Mouse (Mus musculus) erythroblast, adult 5-6 weeks (primary cell): ENCODE measurements around the gene Bcl6b. TPM values are rescaled to one million over a fixed set of nuclear protein-coding genes. Genes with fewer than 3 reads are reported as not detected.

Experiments
- ATAC-seq: replicated peaks from 2 replicates; pipeline ENCODE4 v1.8.0; 2016; ENCODE audit warnings: moderate number of reproducible peaks, mild to moderate bottlenecking, moderate TSS enrichment, inconsistent platforms; ENCODE audit not compliant: poor library complexity, low FRiP score, severe bottlenecking
- total RNA-seq, 2 experiments: library from RNA; stranded (forward) in 1 of 2; stranded (reverse) in 1 of 2; fragments of 150-400 nt in 1 of 2; fragments of 200-764, 138-1000 nt in 1 of 2; gene quantifications; 2 replicates each; pipeline versions ENCODE4 v1.2.3 to v1.2.4; 2015 to 2017; ENCODE audit warnings: low replicate concordance in 2 of 2

The Bcl6b gene
- total RNA-seq, 2 experiments from 2014 or later = 0.68 TPM; not detected in 1

DNA sequence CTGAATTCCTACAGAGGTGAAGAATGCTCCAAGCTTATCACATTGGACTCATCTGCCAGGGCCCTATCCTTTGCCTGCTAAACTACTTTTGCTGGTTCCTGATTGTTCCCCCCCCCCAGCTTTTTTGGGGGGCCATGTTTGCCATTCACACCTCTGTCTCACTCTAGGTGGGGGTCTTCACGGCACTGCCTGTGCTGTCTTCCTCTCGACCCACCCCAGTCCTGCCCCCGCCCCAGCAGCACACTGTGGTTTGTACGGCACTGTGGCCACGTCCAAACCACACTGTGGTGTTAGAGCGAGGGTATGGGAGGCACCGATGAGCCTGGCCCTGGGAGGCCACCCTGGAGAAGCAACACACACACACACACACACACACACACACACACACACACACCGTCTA lies 4.9 kb upstream of the Bcl6b start:
- no peak for ATAC-seq

DNA sequence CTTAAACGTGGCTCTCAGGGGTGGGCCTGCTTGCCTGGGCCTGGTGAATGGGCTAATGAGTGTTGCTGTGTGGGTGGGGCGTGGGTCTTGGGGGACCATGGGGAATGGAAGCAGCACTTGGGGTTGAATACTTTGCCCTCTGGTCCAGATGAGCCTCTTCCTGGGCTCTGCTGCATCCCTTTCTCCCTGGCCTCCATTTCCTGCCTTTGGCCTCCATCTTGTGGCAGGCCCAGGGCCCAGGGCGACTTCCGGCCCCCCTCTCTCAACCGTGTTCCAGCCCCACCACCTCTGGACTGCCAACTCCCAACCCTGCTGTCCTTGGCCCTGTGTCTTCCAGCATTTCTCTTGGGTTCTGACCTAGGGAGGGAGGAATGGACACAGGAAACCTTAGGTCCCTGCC lies 4.4 kb upstream of the Bcl6b start:
- ATAC-seq = no peak

DNA sequence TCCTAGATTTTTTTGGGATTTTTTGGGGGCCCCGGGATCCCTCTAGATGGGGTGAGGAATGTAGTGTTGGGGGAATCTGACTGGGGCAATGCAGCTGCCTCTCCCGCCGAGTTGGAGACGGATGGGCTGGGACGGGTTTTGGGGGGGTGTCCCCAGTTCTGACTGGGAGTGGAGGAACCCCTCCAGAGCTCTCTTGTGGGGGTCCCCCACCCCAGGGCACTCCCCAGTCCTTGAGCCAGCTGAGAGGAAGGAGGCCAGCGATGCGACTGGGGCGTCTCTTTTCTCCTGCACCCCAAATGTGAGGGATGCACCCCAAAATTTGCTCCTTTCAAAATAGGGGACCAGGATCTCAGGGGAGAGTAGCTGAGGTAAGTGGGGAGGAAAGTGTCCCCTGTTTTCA lies 3.4 kb upstream of the Bcl6b start:
- ATAC-seq = no peak

DNA sequence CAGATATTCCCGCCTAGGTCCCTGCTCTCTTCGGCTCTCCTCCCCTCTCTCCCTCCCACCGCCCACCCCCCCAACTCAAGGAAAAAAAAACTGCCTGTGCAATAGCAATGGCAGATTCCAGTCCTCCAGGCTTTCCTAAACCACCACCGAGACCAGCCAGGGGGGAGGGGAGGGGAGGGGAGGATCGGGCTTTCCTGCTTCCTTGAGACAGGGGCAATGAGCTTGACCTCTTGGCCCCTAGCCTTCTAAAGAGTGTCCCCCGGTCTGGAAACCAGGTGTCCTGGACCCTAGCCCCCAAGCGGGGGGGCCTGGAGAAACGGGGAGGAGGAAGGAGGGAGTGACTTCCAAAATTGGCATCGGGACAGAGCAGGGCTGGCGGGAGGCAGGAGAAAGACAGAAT lies 2.9 kb upstream of the Bcl6b start:
- no peak for ATAC-seq

DNA sequence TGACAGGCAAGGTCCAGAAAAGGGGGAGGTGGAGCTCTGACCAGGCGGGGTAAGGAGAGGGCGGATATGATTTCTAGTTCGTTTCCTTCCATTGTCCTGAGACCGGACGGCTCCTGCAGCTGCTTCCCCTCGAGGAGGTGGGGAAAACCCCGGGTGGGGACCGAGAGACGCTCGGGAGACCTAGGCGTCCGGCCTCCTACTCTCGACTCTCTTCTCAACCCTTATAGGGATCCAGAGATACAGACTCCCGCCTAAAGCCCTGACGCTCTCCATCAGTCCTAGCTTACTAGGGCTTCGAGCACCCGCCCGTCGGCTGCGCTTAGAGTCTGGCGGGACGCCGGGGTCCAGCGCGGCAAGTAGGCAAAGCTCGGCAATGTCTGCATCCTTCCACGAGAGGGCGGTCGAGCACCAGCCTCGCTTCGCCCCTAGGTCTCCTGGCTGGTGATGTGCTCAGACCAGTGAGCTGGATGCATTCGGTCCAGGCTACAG lies 685 bp upstream of the Bcl6b start:
- ATAC-seq = peak; percentile 84

DNA sequence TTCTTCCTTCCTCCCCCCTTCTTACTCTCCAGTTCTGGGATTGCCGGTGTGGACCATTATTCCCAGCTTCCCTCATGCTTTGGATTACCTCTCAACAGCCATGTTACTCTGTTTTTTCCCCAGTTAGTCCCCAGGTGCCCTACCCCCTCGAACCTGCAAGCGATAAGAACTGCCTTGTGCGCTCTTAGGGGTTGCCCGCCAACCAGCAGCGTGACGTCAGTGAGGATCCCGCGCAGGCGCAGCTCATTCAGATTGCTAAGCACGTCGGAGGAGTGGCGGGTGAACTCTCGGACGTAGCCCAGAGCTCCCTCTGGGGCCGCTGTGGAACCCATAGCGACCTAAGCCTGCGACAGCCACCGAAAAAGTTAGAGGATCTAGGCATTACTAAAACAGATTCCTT lies 770 bp downstream of the Bcl6b start:
- ATAC-seq = peak; percentile 83

DNA sequence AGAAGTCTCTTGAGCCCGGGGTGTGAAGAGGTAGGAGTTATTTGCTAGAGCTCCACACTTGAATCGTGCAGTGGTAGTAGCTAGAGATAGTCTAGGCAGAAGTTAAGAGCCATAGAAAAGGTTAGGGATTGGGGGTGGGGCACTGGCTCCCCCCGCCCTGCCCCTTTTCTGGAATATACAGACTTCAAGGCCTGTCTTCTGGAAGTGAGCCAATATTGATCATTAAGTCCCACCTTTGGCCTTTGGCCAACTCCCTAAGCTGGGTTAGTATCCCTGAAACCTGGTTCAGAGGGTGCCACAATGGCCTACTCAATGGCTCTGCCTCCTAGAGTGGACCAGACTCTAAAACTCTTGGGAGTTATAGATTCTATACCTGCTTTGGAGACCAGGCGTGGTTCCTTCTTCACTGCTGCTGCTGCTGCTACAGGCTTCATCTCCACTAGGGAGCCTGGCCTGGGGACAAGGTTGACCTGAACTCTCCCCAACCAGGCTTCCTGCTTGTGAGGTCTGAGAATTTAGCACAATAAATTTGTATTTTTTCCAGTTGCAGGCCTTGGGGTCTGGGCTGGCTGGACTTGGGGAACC lies 1.8 kb downstream of the Bcl6b start:
- ATAC-seq = no peak

DNA sequence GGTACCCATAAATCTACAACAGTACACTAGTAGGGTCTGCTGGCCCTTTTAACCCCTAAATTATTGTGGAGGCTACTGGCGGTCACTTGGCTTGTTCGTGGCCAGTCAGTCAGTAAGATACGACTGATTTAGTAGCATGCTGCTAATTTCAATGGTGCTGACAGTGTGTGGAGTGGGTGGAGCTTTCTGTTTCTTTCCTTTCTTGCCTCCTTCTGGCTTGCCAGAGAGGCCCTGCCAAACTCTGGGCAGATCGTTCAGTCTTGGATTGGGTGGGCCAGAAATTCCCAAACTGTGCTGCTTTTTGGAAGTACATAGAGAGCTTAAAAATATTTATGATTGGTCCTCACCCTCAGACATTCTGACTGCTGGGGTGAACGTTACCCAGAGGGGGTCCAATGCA lies 2.5 kb downstream of the Bcl6b start:
- ATAC-seq = no peak

DNA sequence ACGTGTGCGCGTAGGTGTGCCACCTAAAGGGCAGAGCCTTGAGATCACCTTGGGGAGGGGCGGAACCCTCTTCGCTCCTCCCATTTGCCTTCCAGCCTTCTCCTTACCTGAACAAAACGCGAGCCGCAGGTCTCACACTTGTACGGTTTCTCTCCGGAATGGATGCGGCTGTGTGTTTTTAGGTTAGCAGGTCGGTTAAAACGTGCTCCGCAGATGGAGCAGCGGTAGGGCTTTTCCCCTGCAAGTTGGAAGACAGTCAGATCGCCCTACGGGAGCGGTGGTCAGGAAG lies 3.1 kb downstream of the Bcl6b start:
- no peak for ATAC-seq

DNA sequence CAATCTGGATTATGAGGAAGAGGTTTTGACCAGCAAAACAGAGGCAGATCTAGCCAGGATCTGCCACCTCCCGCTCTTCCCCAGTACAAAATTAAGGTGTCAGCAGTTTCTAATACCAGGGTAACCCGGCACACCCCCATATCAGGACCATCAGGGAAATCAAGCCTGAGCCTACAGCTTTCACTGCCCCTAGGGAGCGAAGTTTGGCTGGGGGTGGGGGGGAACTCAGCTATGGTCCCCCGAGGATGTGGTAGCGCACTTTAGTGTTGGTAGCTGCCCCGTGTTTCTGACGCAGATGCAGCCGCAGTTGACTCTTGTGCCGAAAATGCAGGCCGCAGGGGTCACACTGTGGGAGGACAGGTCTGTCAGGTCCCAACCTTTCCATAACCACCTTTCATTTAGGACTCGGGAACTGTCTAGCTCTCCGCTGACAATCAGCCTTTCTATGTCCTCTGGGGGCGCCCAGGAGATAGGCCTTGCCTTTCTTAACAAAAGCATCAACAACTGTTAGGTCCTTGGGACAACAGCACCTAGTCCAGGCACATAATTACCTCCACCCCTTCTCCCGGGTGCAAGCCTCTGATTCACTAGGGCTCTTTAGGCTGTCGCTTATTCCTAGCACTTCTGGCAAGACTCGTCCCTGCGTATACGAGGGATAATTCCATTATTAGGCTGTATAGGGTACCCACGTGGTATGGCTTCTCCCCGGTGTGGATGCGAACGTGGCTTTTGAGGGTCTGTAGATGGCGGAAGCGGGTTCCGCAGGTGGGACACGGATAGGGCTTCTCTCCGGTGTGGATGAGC lies 3.6 kb downstream of the Bcl6b start:
- ATAC-seq = no peak

DNA sequence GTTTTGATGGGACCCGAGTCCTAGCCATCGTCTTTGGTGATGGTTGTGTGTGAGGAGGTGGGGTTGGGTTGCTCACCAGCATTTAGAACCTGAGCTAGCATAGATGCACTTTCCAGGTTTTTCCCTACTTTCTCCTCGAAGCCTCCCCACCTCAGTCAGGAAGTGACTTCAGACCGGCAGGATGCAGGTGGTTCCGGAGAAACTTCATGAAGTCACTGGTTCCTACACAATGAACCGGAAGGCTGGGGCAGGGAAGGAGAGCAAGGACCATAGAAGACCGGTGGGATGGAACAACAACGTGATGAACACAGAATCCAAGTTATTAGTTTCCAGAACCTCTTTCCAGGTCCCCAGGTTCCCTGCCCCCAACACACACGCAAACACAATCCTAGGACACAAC lies 5.9 kb downstream of the Bcl6b start:
- ATAC-seq = no peak

DNA sequence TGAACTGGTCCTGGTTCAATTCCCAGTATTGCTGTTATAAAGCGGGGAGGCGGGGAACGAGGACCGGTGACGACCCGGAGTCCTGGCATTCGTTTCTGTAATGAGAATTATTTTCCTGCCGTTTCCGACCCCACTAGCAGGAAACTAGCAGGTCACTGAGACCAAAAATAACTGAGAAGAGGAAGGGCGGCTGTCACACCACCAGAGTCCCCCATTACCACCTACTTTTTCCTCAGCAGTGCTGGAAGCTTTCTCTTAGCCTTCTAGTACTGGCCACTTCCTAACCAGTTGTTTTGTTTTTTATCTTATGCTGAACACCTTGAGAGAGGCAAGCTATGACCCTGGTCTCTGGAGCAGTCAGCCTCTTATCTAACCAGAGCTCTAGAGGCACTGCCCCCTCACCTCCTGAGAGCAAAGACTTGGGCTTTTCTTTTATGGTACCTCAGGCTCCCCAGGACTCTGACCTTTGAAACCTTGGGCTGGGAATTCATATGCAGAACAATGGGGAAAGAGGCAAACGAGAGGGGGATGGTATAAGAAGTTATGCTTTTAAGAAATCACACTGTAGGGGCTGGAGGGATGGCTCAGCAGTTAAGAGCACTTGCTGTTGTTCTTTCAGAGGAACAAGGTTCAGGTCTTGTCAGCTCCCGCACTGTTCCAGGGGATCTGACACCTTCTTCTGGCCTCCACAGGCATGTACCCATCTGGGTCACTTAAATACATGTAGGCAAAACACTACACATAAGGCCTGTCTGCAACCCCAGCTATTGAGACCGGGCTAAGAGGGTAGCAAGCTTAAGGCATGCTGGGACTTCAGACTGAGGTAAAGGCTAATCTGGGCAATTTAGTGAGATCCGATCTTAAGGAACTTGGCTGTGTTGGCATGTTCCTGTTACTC lies 7.7 kb downstream of the Bcl6b start:
- peak; percentile 79 for ATAC-seq

DNA sequence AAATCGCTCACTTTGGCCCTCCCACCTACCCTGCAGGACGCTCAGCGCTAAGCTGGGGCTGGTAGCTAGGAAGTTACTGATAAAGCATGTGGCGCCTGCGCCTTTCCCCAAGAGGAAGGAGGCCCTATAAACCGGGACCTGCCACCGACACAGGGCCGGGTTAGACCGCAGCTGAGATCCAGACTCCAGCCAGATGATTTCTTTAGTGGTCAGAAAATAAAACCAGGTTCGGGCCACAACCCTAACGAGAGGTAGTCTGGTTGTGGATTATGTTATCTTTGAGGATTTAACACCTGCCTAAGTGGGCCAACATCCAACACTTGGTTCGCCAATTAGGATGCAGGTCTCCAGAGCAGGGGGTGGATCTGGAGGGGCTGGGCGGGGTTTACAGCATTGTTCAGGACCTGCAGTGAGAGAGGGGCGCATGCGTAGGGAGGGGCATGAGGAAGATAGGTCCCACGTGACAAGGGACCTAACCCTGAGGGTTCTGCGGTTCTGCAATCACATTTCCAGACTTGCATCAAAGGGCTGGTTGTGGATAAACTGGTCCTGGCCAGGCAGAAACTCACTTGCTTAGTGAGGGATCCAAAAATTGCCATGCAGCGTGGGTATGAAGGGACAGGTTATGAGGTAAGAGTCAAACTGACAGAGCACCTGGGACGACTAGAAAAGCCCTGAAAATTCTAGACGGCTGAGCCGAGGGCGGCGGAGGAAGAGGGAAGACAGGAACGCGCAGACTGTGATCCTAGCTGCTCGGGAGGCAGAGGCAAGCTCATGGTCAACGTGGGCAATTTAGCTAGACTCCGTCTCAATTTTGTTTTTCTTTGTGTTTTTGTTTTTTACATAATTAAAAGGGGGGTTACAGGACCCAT lies 8.6 kb downstream of the Bcl6b start, which contains the start of gene Slc16a13:
Slc16a13 (minus strand) TSS at position 334 of the 872 bp plus-strand sequence.
- peak; percentile 74 for ATAC-seq

DNA sequence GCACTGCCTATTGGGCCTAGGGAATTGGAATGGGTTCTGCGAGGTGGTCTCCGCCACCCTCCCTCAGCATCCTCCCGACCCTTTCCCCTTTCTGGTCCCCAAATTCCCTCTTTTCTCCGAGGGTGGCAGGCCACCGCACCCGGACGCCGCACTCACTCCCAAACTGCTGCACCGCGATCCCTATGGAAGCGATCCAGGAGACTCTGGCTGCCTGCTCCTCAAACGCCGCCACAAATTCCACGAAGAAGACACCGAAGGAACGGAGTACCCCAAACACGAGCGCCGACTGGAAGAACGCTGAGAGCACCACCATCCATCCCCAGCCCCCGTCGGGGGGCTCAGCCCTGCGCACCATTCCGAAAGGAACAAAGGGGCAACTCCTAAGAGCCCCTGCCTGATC lies 9.3 kb downstream of the Bcl6b start:
- no peak for ATAC-seq

DNA sequence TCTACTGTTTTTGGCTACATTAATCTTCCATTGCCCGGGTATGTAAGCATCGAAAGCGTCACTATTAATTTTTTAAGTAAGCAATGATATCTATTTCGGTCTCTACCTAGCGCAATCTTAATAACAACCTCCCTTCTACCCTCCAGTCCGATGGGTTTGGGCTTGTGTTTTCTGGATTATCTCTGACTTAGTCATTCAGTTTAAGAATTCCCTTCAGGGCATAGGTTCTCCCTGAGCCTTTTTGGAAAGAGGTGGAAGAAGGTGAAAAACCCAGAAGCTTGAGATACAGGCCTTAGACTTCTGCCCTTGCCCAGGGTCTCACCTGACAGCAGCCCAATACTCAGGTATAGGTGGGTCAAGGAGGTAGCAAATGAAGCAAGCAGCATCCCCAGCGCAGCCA lies 9.7 kb downstream of the Bcl6b start:
- no peak for ATAC-seq

DNA sequence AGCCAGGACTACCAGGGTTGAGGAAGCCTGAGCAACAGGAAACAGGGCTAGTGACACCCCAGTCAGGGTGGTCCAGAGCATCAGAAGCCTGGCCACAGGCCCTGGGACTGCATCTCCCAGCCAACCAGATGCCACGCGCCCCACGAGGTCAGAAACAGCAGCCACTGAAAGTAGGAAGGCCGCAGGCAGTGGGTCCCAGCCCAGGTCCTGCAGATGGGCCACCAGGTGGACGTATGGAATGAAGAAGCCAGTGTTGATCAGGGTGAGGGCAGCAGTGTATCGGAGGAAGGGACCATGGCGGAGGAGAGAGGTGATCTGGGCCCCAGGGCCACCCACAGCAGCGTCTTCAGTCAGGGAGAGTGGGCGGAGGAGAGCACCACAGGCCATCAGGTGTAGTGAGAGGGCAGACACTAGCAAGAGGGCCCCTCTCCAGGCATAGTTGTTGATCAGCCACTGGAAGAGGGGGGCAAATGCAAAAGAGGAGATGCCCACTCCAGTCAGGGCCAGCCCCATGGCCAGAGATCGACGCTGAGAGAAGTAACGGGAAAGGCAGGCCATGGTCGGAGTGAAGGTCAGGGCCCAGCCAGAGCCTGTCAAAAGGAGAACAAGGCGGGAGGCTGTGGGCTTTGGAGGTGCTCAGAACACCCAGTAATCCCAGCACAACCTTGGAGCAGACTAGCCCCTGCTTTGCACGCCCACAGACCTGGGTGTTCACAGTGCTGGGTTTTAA lies 10.7 kb downstream of the Bcl6b start:
- no peak for ATAC-seq

DNA sequence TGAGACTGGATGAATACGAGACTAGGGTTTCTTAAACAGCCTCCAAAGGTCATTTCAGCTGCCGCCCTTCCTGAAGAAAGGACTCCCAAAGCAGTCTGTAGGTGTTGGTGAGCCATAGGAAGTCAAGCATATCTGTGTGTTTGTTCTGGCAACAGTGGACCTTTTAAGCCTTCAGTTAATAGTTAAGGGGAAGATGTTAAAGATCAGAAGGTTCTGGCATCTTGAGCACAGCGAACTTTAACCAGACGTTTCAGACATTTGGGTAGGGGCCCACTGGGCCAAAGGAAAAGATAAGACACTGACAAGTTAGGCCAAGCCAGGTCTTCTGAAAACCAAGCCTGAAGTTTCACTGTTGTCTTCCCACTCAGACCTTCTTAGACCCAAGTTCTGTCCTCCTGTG lies 11.6 kb downstream of the Bcl6b start:
- ATAC-seq = no peak

DNA sequence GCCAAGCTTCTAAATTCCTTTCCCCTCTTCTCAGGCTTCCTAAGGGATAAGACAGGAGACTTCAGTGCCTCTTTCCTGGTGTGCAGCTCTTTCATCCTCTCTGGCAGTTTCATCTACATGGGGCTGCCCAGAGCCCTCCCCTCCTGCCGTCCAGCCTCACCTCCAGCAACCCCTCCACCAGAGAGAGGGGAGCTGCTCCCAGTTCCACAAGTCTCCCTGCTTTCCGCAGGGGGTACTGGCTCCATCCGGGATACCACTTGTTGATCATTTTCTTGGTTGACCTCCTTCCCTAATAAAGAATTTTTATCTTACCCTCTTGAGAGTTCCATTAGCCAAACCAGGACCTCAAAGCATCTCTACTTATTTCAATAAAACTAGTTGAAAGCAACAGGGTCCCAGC lies 13.5 kb downstream of the Bcl6b start:
- ATAC-seq = no peak

DNA sequence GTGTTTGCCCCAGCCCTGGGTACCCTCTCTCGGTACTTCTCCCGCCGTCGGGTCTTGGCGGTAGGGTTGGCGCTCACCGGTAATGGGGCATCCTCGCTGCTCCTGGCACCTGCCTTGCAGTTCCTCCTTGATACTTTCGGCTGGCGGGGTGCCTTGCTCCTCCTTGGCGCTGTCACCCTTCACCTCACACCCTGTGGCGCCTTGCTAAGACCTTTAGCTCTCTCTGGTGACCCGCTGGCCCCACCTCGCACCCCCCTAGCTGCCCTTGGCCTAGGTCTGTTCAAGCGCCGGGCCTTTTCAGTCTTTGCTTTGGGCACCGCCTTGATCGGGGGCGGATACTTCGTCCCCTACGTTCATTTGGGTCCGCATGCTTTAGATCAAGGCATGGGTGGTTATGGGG lies 14.3 kb downstream of the Bcl6b start:
- no peak for ATAC-seq
